Mouse (Mus musculus) midbrain, embryonic 14.5 days (tissue): ENCODE measurements around the gene Elac2. TPM values are rescaled to one million over a fixed set of nuclear protein-coding genes. Genes with fewer than 3 reads are reported as not detected.

Experiments used
- ATAC-seq: fragments of 200-750 bp; cut with Nextera tagmentation; 2 replicates; pipeline ENCODE4 v1.8.0; 2017; ENCODE audit warnings: moderate number of reproducible peaks, moderate library complexity; ENCODE audit not compliant: low FRiP score, low TSS enrichment
- DNase-seq: peaks from one replicate; pipeline ENCODE4 v3.0.0-alpha.2; 2015
- H3K27ac ChIP-seq: fragments of 300-500 bp; sonication (generic); replicated peaks from 2 replicates; pipeline ENCODE4 v1.5.1; 2014; ENCODE audit warnings: mild to moderate bottlenecking, low read depth, low read length, moderate library complexity
- H3K27me3 ChIP-seq: fragments of 300-500 bp; sonication (generic); 2 replicates; pipeline ENCODE4 v1.6.1; 2014; ENCODE audit warnings: low read length, control low read depth, mixed read lengths; ENCODE audit not compliant: control insufficient read depth, insufficient read depth
- H3K36me3 ChIP-seq: fragments of 300-500 bp; sonication (generic); 2 replicates; pipeline ENCODE4 v1.6.1; 2014; ENCODE audit warnings: low read length, control low read depth; ENCODE audit not compliant: control insufficient read depth, insufficient read depth
- H3K4me1 ChIP-seq: fragments of 300-500 bp; sonication (generic); 2 replicates; pipeline ENCODE4 v1.6.1; 2014; ENCODE audit warnings: mild to moderate bottlenecking, antibody characterized with exemption, low read length, control low read depth; ENCODE audit not compliant: control insufficient read depth, insufficient read depth
- H3K4me2 ChIP-seq: fragments of 300-500 bp; sonication (generic); 2 replicates; pipeline ENCODE4 v1.6.1; 2014; ENCODE audit warnings: mild to moderate bottlenecking, low read length, moderate library complexity
- H3K4me3 ChIP-seq: fragments of 300-500 bp; sonication (generic); replicated peaks from 2 replicates; pipeline ENCODE4 v1.5.1; 2014; ENCODE audit warnings: low read depth, low read length
- H3K9ac ChIP-seq: fragments of 300-500 bp; sonication (generic); replicated peaks from 2 replicates; pipeline ENCODE4 v1.6.1; 2014; ENCODE audit warnings: mild to moderate bottlenecking, low read length, moderate library complexity
- H3K9me3 ChIP-seq: fragments of 300-500 bp; sonication (generic); 2 replicates; pipeline ENCODE4 v1.6.1; 2016; ENCODE audit warnings: low read length, control low read depth, mixed read lengths; ENCODE audit not compliant: control insufficient read depth
- WGBS: fragments of 180-500 bp; shearing (Covaris S2); extraction: QIAGEN DNeasy Blood & Tissue Kit; methylation state at CpG from one replicate; pipeline ENCODE4 v1.1.7; 2014; 5-methylcytosine and 5-hydroxymethylcytosine counted together
- polyA plus RNA-seq: library from polyadenylated mRNA; unstranded; fragments of >200 nt; fragmentation: Nextera tagmentation; extraction: Ambion mirVana; gene quantifications from 2 replicates; pipeline ENCODE4 v1.2.1, GENCODE M21; 2014

The Elac2 gene
- polyA plus RNA-seq, 1 experiment from 2014 or later, result 33.2 TPM

GRCm38 (mm10) chr11:64968507-64968906 lies 10.3 kb upstream of the Elac2 start:
- H3K27me3 ChIP-seq, result peaks cover 6% of the 10 kb centered on the region
- H3K27ac ChIP-seq, result no peak overlapping the region
- DNase-seq (peak; percentile 92), ATAC-seq (peak; percentile 66; the same call in 1 of the 2 replicates)
- H3K4me3 ChIP-seq, result no peak overlapping the region
- H3K9me3 ChIP-seq, result no peaks in the 10 kb centered on the region
- H3K4me1 ChIP-seq, result peaks cover 2% of the 10 kb centered on the region; the same call in 1 of the 2 replicates
- H3K9ac ChIP-seq, result no peak overlapping the region
- H3K36me3 ChIP-seq, result no peaks in the 10 kb centered on the region
- WGBS, result 6% methylated on average over 3 of the region's 3 CpGs
- no peak overlapping the region for H3K4me2 ChIP-seq

- Histone ChIP-seq H3K4me3 (no peak overlapping the region), H3K4me2 (no peak overlapping the region), H3K4me1 (peaks cover 2% of the 10 kb centered on the region; the same call in 1 of the 2 replicates), H3K27me3 (peaks cover 6% of the 10 kb centered on the region), H3K9ac (no peak overlapping the region), H3K9me3 (no peaks in the 10 kb centered on the region), H3K27ac (no peak overlapping the region), H3K36me3 (no peaks in the 10 kb centered on the region)
- DNase-seq (no peak), ATAC-seq (no peak)
- 65% methylated on average over 4 of the region's 4 CpGs for WGBS
These were observed 9.9 kb upstream of the Elac2 start for GRCm38 (mm10) chr11:64968939-64969342.

- no peaks in the 10 kb centered on the region for H3K9me3 ChIP-seq
These were observed 7.3 kb upstream of the Elac2 start for GRCm38 (mm10) chr11:64971471-64971988.

GRCm38 (mm10) chr11:64972418-64972817 lies 6.4 kb upstream of the Elac2 start:
- Histone ChIP-seq H3K27me3 (peaks cover 6% of the 10 kb centered on the region), H3K4me3 (no peak overlapping the region), H3K4me1 (peaks cover 2% of the 10 kb centered on the region; the same call in 1 of the 2 replicates), H3K9me3 (no peaks in the 10 kb centered on the region), H3K27ac (no peak overlapping the region), H3K4me2 (no peak overlapping the region), H3K9ac (no peak overlapping the region), H3K36me3 (no peaks in the 10 kb centered on the region)
- ATAC-seq (no peak), DNase-seq (no peak)
- WGBS, result 78% methylated on average over 2 of the region's 2 CpGs

More at GRCm38 (mm10) chr11:64971471-64971988, 7.3 kb upstream of the Elac2 start:
- Histone ChIP-seq H3K4me2 (no peak overlapping the region), H3K9ac (no peak overlapping the region), H3K36me3 (no peaks in the 10 kb centered on the region), H3K27ac (no peak overlapping the region), H3K4me1 (peaks cover 2% of the 10 kb centered on the region; the same call in 1 of the 2 replicates), H3K4me3 (no peak overlapping the region), H3K27me3 (peaks cover 6% of the 10 kb centered on the region)
- ATAC-seq (no peak), DNase-seq (no peak)
- WGBS, result 85% methylated on average over 3 of the region's 3 CpGs

- H3K27ac ChIP-seq, result no peak overlapping the region; the same call in 1 of the 2 replicates
- peak overlapping the region; percentile 91 for H3K4me2 ChIP-seq
- peaks cover 39% of the 10 kb centered on the region for H3K36me3 ChIP-seq
- H3K27me3 ChIP-seq, result no peaks in the 10 kb centered on the region
- peak overlapping the region; percentile 95 for H3K4me3 ChIP-seq
- WGBS, result 14% methylated on average over 9 of the region's 9 CpGs
- H3K9ac ChIP-seq, result peak overlapping the region; percentile 81
- DNase-seq, result no peak
- H3K4me1 ChIP-seq, result peaks cover 12% of the 10 kb centered on the region
- no peak for ATAC-seq
- no peaks in the 10 kb centered on the region for H3K9me3 ChIP-seq
These were observed 629 bp downstream of the Elac2 start for GRCm38 (mm10) chr11:64979489-64979845.

GRCm38 (mm10) chr11:64988556-64988955 lies 9.7 kb downstream of the Elac2 start:
- Histone ChIP-seq H3K36me3 (peaks cover 96% of the 10 kb centered on the region), H3K9me3 (no peaks in the 10 kb centered on the region), H3K27me3 (no peaks in the 10 kb centered on the region), H3K27ac (no peak overlapping the region), H3K9ac (no peak overlapping the region), H3K4me3 (no peak overlapping the region), H3K4me1 (no peaks in the 10 kb centered on the region), H3K4me2 (no peak overlapping the region)
- ATAC-seq (no peak), DNase-seq (no peak)
- 90% methylated on average over 2 of the region's 2 CpGs for WGBS

GRCm38 (mm10) chr11:64998439-64998838 lies 19.6 kb downstream of the Elac2 start:
- DNase-seq, result no peak
- Histone ChIP-seq H3K36me3 (peaks cover 91% of the 10 kb centered on the region), H3K9me3 (no peaks in the 10 kb centered on the region), H3K27me3 (no peaks in the 10 kb centered on the region), H3K4me3 (no peak overlapping the region), H3K4me2 (no peak overlapping the region), H3K9ac (no peak overlapping the region), H3K4me1 (no peaks in the 10 kb centered on the region), H3K27ac (no peak overlapping the region)
- ATAC-seq, result no peak
- 91% methylated on average over 3 of the region's 3 CpGs for WGBS

- no peaks in the 10 kb centered on the region for H3K27me3 ChIP-seq
- ATAC-seq, result no peak
- H3K36me3 ChIP-seq, result peaks cover 90% of the 10 kb centered on the region
These were observed 20.8 kb downstream of the Elac2 start for GRCm38 (mm10) chr11:64999685-65000084.

GRCm38 (mm10) chr11:65001729-65002128 lies 22.9 kb downstream of the Elac2 start:
- H3K4me1 ChIP-seq, result no peaks in the 10 kb centered on the region
- no peak overlapping the region for H3K9ac ChIP-seq
- H3K4me2 ChIP-seq, result no peak overlapping the region
- no peaks in the 10 kb centered on the region for H3K9me3 ChIP-seq
- H3K36me3 ChIP-seq, result peaks cover 84% of the 10 kb centered on the region
- H3K4me3 ChIP-seq, result no peak overlapping the region
- 95% methylated on average over 14 of the region's 14 CpGs for WGBS
- ATAC-seq (no peak), DNase-seq (no peak)
- H3K27me3 ChIP-seq, result no peaks in the 10 kb centered on the region
- no peak overlapping the region for H3K27ac ChIP-seq

More at GRCm38 (mm10) chr11:64999685-65000084, 20.8 kb downstream of the Elac2 start:
- H3K4me2 ChIP-seq, result no peak overlapping the region
- no peak overlapping the region for H3K4me3 ChIP-seq
- H3K9ac ChIP-seq, result no peak overlapping the region
- H3K4me1 ChIP-seq, result no peaks in the 10 kb centered on the region
- no peak for DNase-seq
- H3K9me3 ChIP-seq, result no peaks in the 10 kb centered on the region
- WGBS, result 87% methylated on average over 5 of the region's 5 CpGs
- no peak overlapping the region for H3K27ac ChIP-seq
